Mouse (Mus musculus): ENCODE results near the gene Hpd. TPM values are rescaled to one million over a fixed set of nuclear protein-coding genes. Genes with fewer than 3 reads are reported as not detected.
A peak's percentile ranks its signal among the peaks of the same experiment; 100 is the strongest.

Hpd gene
- polyA plus RNA-seq, 1 experiment from 2014 or later = not detected

DNA sequence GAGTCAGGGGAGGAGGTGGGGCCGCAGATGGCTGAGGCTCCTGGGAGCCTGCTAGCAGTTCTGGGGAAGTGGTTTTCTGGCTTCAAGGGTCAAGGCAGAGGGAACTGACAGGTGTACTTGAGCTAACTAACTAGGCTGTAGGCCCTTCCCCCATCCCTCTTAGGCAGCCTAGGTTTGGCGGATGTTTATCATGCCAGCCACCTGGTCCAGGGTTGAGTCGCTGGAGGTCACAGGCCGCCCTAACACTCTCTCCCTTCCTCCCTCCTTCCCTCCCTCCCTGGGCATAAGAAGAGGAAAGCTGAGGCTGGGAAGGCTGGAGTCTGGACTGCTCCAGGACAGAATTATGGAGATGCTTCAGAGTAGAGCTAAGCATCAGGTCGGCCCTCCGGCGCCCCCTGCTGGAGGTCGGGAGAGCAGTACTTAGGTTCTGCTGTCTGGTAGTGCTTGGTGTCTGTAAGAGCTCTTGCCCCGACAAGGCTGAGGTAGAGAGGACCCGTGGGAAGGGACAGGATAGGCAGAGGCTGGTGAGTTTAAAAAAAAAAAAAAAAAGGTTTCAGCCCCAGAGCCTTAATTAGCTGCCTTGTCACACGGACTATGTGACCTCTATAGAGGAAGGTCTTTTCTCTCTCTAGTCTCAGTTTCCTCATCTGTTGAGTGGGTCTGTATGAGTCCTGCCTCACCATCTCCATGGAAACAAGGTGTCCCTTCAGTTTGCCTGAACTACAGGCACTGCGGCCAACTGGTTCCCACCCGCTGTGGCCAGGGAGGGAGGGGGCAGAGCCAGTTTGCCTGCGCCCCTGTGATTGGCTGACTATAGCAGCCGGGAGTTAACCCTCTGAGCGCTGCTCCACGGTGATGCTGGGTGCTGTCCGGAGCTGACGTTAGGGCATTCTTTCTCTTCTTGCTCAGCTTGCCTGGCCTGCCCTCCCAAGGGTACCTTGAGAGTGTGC, 32.8 kb downstream of the Hpd start:
- Histone ChIP-seq H3K4me1 (replicated peaks; ENCODE audit: control insufficient read depth, insufficient read depth, low read length) (peaks cover 16% of the 10 kb centered on the region), H3K36me3 (ENCODE audit: control insufficient read depth, insufficient read depth, low read length) (peaks cover 16% of the 10 kb centered on the region; the same call in 1 of the 2 replicates), H3K4me3 (ENCODE audit: low read depth, low read length) (peak overlapping the region; percentile 19), H3K9ac (ENCODE audit: low read length) (no peak overlapping the region), H3K9me3 (ENCODE audit: control insufficient read depth, low read length) (no peaks in the 10 kb centered on the region), H3K27me3 (ENCODE audit: control insufficient read depth, insufficient read depth, low read length) (no peaks in the 10 kb centered on the region), H3K4me2 (ENCODE audit: low read depth, low read length, severe bottlenecking) (peak overlapping the region; percentile 43), H3K27ac (ENCODE audit: low read depth, low read length) (no peak overlapping the region)
- peak; percentile 86 for ATAC-seq (replicated peaks; ENCODE audit: low FRiP score)
- DNase-seq (ENCODE audit: low spot score) = peak; percentile 95
- 13% methylated on average over 19 of the region's 19 CpGs for WGBS

DNA sequence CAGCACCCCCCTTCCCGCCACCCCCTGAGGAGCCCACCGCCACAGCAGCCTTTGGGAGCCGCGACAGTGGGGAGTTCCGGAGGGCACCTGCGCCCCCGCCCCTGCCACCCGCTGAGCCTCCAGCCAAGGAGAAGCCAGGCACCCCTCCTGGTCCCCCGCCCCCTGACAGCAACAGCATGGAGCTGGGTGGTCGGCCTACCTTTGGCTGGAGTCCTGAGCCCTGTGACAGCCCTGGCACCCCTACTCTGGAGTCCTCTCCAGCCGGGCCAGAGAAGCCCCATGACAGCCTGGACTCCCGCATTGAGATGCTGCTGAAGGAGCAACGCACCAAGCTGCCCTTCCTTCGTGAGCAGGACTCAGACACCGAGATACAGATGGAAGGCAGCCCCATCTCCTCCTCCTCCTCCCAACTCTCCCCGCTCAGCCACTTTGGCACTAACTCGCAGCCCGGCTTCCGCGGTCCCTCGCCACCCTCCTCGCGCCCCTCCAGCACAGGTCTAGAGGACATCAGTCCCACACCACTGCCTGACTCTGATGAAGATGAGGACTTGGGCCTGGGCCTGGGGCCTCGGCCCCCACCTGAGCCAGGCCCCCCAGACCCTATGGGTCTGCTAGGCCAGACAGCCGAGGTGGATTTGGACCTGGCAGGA, 34.3 kb downstream of the Hpd start:
- no peak overlapping the region for H3K9ac ChIP-seq (ENCODE audit: low read length)
- no peaks in the 10 kb centered on the region for H3K27me3 ChIP-seq (ENCODE audit: control insufficient read depth, insufficient read depth, low read length)
- H3K27ac ChIP-seq (ENCODE audit: low read depth, low read length) = no peak overlapping the region
- H3K4me1 ChIP-seq (replicated peaks; ENCODE audit: control insufficient read depth, insufficient read depth, low read length) = peaks cover 25% of the 10 kb centered on the region
- no peak overlapping the region for H3K4me3 ChIP-seq (ENCODE audit: low read depth, low read length)
- WGBS = 88% methylated on average over 24 of the region's 25 CpGs
- DNase-seq (ENCODE audit: low spot score) (no peak), ATAC-seq (replicated peaks; ENCODE audit: low FRiP score) (no peak)
- no peaks in the 10 kb centered on the region for H3K9me3 ChIP-seq (ENCODE audit: control insufficient read depth, low read length)
- no peak overlapping the region for H3K4me2 ChIP-seq (ENCODE audit: low read depth, low read length, severe bottlenecking)
- H3K36me3 ChIP-seq (ENCODE audit: control insufficient read depth, insufficient read depth, low read length) = peaks cover 16% of the 10 kb centered on the region; the same call in 1 of the 2 replicates

DNA sequence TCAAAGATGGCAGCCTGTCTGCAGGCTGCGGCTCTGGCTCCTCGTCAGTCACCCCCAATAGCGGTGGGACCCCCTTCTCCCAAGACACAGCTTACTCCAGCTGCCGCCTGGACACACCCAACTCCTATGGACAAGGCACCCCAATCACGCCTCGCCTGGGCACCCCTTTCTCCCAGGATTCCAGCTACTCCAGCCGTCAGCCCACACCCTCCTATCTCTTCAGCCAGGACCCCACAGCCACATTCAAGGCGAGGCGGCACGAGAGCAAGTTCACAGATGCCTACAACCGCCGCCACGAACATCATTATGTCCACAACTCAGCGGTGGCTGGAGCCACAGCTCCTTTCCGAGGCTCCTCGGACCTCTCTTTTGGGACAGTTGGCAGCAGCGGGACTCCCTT, 35.0 kb downstream of the Hpd start:
- peaks cover 25% of the 10 kb centered on the region for H3K4me1 ChIP-seq (replicated peaks; ENCODE audit: control insufficient read depth, insufficient read depth, low read length)
- no peaks in the 10 kb centered on the region for H3K9me3 ChIP-seq (ENCODE audit: control insufficient read depth, low read length)
- H3K36me3 ChIP-seq (ENCODE audit: control insufficient read depth, insufficient read depth, low read length) = peaks cover 11% of the 10 kb centered on the region; the same call in 1 of the 2 replicates
- no peak overlapping the region for H3K4me3 ChIP-seq (ENCODE audit: low read depth, low read length)
- no peak overlapping the region for H3K9ac ChIP-seq (ENCODE audit: low read length)
- DNase-seq (ENCODE audit: low spot score) (no peak), ATAC-seq (replicated peaks; ENCODE audit: low FRiP score) (no peak)
- H3K27me3 ChIP-seq (ENCODE audit: control insufficient read depth, insufficient read depth, low read length) = no peaks in the 10 kb centered on the region
- H3K27ac ChIP-seq (ENCODE audit: low read depth, low read length) = no peak overlapping the region
- 87% methylated on average over 17 of the region's 17 CpGs for WGBS
- H3K4me2 ChIP-seq (ENCODE audit: low read depth, low read length, severe bottlenecking) = no peak overlapping the region

DNA sequence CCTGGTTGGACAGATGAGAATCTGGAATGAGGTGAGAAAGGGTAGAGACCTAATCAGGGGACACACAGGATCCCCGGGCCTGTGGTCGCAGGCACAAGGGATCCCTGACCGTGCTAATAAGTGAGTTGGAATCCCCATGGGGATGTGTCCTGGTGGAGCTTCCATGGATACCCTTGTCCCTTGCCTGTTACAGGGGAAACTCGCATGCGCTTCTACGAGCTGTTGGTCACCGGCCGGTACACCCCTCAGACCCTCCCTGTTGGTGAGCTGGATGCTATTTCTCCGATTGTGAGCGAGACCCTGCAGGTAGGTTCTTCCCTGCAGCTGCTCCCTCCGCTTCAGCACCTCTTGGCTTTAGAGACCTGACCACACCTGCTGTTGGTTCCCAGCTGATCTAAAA, 36.2 kb downstream of the Hpd start:
- 91% methylated on average over 11 of the region's 11 CpGs for WGBS
- Histone ChIP-seq H3K4me3 (ENCODE audit: low read depth, low read length) (no peak overlapping the region), H3K4me1 (replicated peaks; ENCODE audit: control insufficient read depth, insufficient read depth, low read length) (peaks cover 25% of the 10 kb centered on the region), H3K27ac (ENCODE audit: low read depth, low read length) (no peak overlapping the region), H3K9ac (ENCODE audit: low read length) (no peak overlapping the region), H3K9me3 (ENCODE audit: control insufficient read depth, low read length) (no peaks in the 10 kb centered on the region), H3K27me3 (ENCODE audit: control insufficient read depth, insufficient read depth, low read length) (no peaks in the 10 kb centered on the region), H3K4me2 (ENCODE audit: low read depth, low read length, severe bottlenecking) (no peak overlapping the region), H3K36me3 (ENCODE audit: control insufficient read depth, insufficient read depth, low read length) (peaks cover 6% of the 10 kb centered on the region; the same call in 1 of the 2 replicates)
- no peak for ATAC-seq (replicated peaks; ENCODE audit: low FRiP score)
- DNase-seq (ENCODE audit: low spot score) = no peak

DNA sequence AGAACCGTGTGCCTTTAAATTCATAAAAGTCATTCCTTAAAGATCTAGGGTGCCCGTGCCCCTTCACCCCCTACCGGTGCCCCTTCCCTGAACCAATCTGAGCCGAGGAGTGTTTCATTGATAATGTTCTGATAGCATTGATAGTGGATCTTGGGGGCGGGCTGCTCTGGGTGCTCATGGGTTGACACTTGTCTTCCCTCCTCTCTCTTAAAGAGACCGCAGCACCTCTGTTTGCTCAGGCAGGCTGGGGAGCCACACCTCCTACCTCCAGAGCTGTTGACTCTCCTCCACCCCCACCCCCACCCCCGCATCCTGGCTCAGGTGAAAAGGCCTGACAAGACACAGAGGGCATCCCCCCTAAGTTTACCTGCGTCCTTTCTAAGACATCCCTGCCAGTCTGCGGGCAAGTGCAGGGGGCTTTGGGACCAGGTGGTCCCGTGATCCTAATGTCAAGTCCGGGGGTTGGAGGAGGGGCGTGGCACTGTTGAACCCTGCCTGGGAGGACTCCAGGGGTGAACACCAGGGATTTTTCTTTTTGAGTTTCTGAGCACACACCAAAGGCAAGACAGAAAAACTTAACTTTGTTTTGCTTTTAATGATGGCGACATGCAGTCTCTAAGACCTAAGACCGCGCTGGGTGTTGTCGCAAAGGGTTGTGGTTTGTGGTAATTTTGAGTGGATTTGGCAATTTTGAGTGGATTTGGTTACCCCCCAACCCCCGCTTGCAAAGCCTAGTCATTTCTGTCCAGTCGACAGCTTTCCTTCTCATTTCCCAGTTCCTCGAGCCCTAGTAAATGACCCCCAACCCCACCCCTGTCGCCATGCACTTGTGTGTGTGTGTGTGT, 37.6 kb downstream of the Hpd start:
- Histone ChIP-seq H3K27me3 (ENCODE audit: control insufficient read depth, insufficient read depth, low read length) (no peaks in the 10 kb centered on the region), H3K4me2 (ENCODE audit: low read depth, low read length, severe bottlenecking) (peak overlapping the region; percentile 91), H3K27ac (ENCODE audit: low read depth, low read length) (no peak overlapping the region), H3K4me3 (ENCODE audit: low read depth, low read length) (peak overlapping the region; percentile 93), H3K4me1 (replicated peaks; ENCODE audit: control insufficient read depth, insufficient read depth, low read length) (peaks cover 14% of the 10 kb centered on the region), H3K9me3 (ENCODE audit: control insufficient read depth, low read length) (no peaks in the 10 kb centered on the region), H3K9ac (ENCODE audit: low read length) (0 out of 2 replicates have a peak overlapping the region, but pooled peaks have one; percentile 45), H3K36me3 (ENCODE audit: control insufficient read depth, insufficient read depth, low read length) (peaks cover 2% of the 10 kb centered on the region; the same call in 1 of the 2 replicates)
- WGBS = 45% methylated on average over 20 of the region's 20 CpGs
- ATAC-seq (replicated peaks; ENCODE audit: low FRiP score) (no peak), DNase-seq (ENCODE audit: low spot score) (no peak)

DNA sequence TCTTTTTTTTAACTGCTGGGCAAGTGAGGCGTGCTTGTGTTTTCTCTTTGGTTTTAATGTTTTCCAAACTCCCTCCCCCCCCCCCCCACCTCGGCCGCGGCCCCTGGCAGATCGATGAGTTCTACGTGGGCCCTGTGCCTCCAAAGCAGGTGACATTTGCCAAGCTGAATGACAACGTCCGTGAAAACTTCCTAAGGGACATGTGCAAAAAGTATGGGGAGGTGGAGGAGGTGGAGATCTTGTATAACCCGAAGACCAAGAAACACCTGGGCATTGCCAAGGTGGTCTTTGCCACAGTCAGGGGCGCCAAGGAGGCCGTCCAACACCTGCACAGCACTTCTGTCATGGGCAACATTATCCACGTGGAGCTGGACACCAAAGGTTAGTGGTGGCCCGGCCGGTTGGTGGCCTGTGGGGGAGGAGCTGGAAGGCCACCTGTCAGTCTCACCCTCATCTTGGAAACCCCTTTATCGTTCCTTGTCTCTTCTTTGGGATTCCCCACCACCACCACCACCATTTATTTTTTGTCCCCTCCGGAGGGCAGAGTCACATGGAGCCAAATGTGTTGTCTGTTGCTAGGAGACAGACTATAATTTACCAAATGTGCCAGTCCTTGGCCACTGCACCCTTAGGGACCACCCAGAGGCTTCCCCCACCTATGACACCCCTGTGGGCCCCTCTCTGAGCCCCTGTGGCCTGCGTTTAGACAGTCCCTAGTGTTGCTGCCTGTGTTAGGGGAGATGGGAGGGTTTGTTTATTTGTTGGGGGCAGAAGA, 38.4 kb downstream of the Hpd start:
- Histone ChIP-seq H3K4me3 (ENCODE audit: low read depth, low read length) (peak overlapping the region; percentile 93), H3K4me1 (replicated peaks; ENCODE audit: control insufficient read depth, insufficient read depth, low read length) (peaks cover 12% of the 10 kb centered on the region), H3K27ac (ENCODE audit: low read depth, low read length) (no peak overlapping the region), H3K27me3 (ENCODE audit: control insufficient read depth, insufficient read depth, low read length) (no peaks in the 10 kb centered on the region), H3K9ac (ENCODE audit: low read length) (peak overlapping the region; percentile 45; the same call in 1 of the 2 replicates), H3K36me3 (ENCODE audit: control insufficient read depth, insufficient read depth, low read length) (no peaks in the 10 kb centered on the region), H3K4me2 (ENCODE audit: low read depth, low read length, severe bottlenecking) (peak overlapping the region; percentile 91), H3K9me3 (ENCODE audit: control insufficient read depth, low read length) (no peaks in the 10 kb centered on the region)
- WGBS = 5% methylated on average over 17 of the region's 17 CpGs
- DNase-seq (ENCODE audit: low spot score) (no peak), ATAC-seq (replicated peaks; ENCODE audit: low FRiP score) (no peak)

DNA sequence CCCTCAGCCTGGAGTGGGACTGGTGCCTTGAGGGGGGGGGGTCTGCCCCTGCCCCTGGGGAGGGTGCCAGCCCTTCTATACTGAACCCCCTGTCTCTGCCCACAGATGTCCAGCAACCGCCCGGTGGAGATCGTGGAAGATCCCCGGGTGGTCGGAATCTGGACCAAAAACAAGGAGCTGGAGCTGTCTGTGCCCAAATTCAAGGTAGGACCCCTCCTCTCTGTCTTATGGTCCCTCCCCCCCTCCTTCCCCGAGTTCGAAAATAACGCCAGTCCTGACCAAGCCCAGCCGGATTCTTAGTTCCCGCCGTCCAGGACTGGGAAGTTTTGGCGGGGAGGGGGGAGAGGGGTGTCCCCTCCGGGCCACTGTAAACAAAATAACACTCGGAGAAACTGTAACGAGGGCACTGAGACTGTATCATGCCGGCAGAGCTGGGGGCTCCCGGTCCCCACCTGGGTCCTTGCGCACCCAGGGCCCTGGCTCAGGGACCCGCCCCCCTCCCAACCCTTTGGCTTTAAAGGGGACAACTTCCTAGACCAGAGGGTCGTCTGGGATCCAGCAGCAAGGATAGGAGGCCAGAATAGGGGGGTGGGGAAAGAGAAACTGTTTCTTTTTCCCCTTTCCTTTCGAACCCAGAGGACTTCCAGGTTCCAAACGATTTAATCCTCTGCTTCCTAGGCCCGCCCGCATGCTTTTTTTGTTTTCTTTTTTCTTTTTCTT, 39.1 kb downstream of the Hpd start:
- H3K4me3 ChIP-seq (ENCODE audit: low read depth, low read length) = peak overlapping the region; percentile 93
- peak; percentile 72 for DNase-seq (ENCODE audit: low spot score)
- no peak for ATAC-seq (replicated peaks; ENCODE audit: low FRiP score)
- H3K4me1 ChIP-seq (replicated peaks; ENCODE audit: control insufficient read depth, insufficient read depth, low read length) = peaks cover 12% of the 10 kb centered on the region
- no peaks in the 10 kb centered on the region for H3K9me3 ChIP-seq (ENCODE audit: control insufficient read depth, low read length)
- H3K27ac ChIP-seq (ENCODE audit: low read depth, low read length) = peak overlapping the region; percentile 100
- H3K4me2 ChIP-seq (ENCODE audit: low read depth, low read length, severe bottlenecking) = peak overlapping the region; percentile 91
- under 1% methylated on average over 24 of the region's 24 CpGs for WGBS
- peak overlapping the region; percentile 99 for H3K9ac ChIP-seq (ENCODE audit: low read length)
- H3K36me3 ChIP-seq (ENCODE audit: control insufficient read depth, insufficient read depth, low read length) = no peaks in the 10 kb centered on the region
- H3K27me3 ChIP-seq (ENCODE audit: control insufficient read depth, insufficient read depth, low read length) = no peaks in the 10 kb centered on the region
